Mouse (Mus musculus): Measurements from ENCODE around the gene Pml.
"Not testable (repeated sequence)": the region's sequence is repeated elsewhere in the genome, so short reads cannot be mapped to it uniquely, and the experiment has no call there.

The Pml gene

GRCm38 (mm10) chr9:58272068-58272541 is 22.5 kb upstream of the Pml start:
- DNase-seq (ENCODE audit: low read depth, low spot score): peak; percentile 78

- DNase-seq (ENCODE audit: low read depth, low spot score): peak; percentile 81
Measured at GRCm38 (mm10) chr9:58271551-58271950, 22.0 kb upstream of the Pml start.

DNA sequence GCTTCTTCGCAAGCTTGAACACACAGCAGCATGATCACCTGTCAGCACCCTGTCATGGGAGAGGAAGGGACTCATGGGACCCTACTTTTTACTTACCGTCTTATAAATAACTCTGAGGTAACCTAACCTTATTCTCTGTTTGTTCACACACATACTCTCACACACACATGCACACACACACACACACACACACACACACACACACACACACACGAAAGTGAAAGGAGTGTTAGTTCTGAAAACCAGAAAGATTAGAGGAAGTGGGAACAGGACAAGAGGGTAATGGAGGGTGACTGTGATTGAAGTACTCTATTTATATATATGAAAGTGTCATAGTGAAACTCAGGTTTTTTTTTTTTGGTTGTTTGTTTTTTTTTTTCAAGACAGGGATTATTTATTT is 21.5 kb upstream of the Pml start:
- no peak for DNase-seq (ENCODE audit: low read depth, low spot score)

DNA sequence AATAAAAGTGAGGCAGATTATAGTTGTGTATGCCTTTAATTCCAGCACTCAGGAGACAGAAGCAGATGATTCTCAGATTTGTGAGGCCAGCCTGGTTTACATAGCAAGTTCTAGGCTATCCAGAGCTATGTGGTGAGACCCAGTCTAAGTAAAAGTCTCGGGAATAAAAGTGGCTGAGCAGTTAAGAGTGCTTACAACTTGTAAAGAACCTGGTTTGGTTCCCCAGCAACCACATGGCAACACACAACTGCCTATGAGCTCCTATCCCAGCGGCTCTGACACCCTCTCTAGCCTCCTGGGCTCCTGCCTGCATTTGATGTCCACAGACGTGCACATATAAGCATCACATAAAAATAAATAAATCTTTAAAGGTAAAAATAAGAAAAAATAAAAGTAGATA is 20.5 kb upstream of the Pml start:
- peak; percentile 74 for DNase-seq (ENCODE audit: low read depth, low spot score)

DNA sequence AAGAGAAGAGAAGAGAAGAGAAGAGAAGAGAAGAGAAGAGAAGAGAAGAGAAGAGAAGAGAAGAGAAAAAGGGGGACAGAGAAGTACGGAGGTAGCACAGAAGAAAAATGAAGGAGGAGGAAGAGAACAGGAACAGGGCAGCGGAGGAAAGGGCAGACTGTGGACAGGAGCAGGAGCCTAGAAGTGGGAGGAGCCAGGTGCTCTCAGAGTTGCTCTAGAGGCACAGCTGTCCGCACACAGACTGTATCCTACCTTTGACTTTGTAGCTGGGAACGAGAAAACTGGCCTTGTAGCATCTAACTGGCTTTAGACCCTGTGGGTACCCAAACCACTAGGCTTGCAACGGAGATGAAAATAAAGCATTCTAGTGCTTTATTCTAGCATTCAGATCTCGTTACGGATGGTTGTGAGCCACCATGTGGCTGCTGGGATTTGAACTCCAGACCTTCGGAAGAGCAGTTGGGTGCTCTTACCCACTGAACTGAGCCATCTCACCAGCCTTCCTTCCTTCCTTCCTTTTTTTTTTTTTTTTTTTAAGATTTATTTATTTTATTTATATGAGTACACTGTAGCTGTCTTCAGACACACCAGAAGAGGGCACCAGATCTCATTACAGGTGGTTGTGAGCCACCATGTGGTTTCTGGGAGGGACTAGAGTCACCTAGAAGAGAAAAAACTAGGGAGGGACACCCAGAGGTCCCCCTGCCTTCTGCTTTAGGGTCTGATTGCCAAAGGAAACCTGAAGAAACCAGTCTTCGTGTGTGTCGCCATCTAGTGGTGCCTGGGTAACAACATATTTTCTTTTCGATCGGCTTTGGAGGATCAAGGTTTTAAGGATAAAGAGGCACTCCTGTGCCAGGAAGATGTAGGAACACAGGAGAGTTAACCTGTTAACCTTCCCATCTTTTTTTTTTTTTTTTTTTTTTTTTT is 19.1 kb upstream of the Pml start:
- DNase-seq (ENCODE audit: low read depth, low spot score): peak; percentile 94

GRCm38 (mm10) chr9:58267046-58267445 is 17.5 kb upstream of the Pml start:
- no peak for DNase-seq (ENCODE audit: low read depth, low spot score)

- DNase-seq (ENCODE audit: low read depth, low spot score): no peak
Measured at GRCm38 (mm10) chr9:58266571-58267011, 17.0 kb upstream of the Pml start.

DNA sequence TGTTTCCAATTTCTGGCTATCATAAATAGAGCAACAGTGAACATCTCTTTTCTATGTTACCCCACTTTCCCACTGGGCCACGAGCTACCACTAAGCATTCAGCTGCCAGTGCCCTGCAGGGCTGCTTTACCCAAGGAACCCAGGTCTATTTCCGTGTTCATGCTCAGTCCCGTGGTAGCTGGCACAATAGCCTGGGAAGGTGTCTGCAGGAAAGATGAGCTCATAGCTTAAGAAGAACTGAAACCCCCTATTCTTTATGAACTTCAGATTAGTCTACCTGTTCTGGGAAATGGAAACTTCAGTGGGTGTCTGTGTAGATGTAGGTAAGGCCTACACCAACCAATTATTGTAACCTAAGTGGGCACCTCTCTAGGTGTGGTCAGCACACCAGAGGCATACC is 15.8 kb upstream of the Pml start:
- DNase-seq (ENCODE audit: low read depth, low spot score): no peak

DNA sequence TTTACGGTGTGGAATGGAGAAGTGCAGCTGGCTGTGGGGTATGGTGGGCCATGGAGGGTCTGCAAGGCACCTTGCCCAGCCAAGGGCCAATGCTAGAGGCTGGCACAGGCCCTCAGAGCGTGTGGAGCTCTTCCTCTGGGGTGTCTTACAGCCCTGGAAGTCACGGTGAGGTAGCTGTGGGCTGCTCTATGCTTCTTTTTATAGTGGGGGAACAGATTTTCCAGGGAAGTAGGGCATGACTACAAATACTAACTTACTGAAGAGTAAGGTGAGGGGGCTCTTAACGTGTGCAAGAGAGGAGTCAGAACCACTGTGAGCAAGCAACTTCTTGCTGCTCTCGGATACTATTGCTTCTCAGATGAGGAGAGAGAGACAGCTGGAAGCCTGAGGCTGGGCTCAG is 12.9 kb upstream of the Pml start:
- DNase-seq (ENCODE audit: low read depth, low spot score): no peak

GRCm38 (mm10) chr9:58255704-58256685 is 6.4 kb upstream of the Pml start:
- DNase-seq (ENCODE audit: low read depth, low spot score): no peak

DNA sequence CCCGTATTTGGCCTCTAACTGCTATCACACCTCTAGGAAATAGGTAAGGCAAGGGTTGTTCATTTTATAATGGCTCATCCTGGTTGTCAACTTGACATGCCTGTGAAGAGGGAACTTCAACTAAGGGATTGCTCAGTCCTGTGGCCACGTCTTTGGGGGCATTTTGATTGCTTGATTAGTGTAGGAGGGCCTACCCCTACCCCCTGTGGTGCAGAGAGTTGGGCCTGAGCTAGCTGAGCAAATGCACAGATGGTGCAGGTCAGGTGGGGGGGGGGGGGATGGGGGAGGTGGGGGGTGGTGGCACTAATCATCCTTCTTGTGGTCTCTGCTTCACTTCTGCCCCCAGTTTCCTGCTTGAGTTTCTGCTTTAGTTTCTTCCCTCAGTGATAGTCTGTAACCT is 5.5 kb upstream of the Pml start:
- peak; percentile 64 for DNase-seq (ENCODE audit: low read depth, low spot score)

DNA sequence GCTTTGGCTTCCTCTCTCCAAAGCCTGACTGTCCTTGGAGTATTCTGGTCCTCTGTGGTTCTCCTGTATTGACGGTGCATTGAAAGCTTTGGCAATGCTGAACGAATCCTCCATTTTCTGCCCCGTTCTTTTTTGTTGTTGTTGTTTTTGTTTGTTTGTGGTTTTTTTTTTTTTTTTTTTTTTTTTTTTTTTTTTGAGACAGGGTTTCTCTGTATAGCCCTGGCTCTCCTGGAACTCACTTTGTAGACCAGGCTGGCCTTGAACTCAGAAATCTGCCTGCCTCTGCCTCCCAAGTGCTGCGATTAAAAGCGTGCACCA is 4.2 kb upstream of the Pml start:
- DNase-seq (ENCODE audit: low read depth, low spot score): not testable (repeated sequence)

GRCm38 (mm10) chr9:58253033-58253804 is 3.6 kb upstream of the Pml start, which contains the start of gene Stoml1:
TSS of gene Stoml1 (plus strand) at chr9:58253164.
- peak; percentile 98 for DNase-seq (ENCODE audit: low read depth, low spot score)

DNA sequence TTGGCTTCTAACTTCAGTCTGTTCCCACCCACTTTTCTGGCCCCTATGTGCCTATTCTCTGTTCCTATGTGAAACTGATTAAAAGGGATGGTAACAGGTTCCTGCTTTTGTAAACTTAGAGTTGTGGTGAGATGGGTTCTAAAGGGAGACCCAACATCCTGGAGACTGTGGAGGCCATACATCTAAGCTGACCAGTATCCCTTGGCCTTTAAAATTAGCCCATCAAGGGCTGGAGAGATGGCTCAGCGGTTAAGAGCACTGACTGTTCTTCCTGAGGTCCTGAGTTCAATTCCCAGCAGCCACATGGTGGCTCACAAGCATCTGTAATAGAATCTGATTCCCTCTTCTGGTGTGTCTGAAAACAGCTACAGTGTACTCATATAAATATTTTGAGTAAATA is 1.1 kb upstream of the Pml start:
- not testable (repeated sequence) for DNase-seq (ENCODE audit: low read depth, low spot score)

DNA sequence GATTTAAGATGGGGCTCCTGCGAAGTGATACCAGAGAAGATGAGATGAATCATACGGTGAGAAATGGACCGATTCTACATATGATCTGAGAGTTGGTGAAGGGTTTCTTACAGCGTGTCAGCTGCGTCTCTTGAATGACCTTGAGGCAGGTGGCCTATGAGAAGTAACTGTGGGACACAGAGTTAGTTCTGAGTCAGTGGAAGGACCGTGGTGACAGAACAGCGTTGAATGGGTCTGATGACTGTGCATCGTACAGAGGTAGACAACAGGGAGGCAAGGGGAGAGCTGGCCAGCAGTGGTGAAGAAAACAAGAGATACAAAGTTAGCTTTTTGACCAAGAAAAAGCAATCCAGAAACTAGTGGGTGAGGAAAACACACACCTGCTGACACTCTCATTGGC is 736 bp upstream of the Pml start:
- no peak for DNase-seq (ENCODE audit: low read depth, low spot score)

DNA sequence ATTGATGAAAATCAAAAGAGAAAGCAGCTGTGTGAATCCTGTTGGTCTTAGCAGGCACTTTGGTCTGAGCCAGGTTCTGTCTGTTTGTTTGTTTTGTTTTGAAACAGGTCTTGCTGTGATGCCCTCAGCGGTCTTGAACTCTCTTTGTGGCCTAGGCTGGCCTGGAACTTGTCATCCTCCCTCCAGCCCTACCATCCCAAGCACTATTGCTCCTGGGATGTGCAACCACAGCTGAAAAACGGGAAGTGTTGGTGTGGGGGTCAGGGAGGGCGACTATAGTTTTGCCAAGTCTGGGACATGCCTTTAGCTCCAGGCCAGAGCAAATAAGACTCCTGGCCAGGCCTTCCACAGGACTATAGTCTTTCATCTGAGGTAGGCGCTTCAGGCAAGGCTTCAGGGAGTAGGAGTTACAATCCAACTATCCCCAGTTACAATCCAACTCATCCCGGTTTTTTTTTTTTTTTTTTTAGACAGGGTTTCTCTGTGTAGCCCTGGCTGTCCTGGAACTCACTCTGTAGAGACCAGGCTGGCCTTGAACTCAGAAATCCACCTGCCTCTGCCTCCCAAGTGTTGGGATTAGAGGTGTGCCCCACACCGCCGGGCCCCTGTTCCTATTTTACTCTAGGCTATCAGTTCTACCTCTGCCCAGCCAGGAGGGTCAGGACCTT is 706 bp downstream of the Pml start:
- DNase-seq (ENCODE audit: low read depth, low spot score): no peak

DNA sequence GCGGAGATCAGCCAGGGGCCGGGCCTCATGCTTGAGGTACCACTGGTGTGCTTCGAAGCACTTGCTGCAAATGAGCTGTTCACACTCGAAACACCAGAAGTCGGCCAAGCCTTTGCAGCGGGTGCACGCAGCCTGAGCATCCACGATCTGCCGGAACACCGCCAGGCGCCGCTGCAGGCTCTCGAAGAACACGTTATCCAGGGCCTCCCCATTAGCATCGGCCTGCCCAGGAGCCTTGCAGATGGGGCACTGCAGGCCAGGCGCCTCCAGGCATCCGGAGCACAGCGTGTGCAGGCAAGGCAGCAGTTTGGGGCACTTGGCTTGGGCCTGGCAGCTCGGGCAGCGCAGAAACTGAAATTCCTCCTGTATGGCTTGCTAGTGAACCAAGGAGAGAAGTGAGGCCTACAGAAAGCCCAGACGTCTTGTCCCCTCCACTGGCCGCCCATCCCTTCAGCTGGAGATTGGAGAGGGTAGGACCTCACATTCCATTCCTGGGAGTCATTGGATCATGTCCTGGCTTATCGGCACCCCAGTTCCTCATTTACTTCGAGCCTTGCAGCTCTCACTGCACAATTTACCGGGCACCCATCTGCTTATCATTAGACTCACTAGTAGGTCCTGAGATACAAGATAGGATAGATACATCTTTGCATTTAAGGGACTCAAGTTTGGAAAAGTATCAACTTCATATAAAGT is 2.4 kb downstream of the Pml start:
- peak; percentile 87 for DNase-seq (ENCODE audit: low read depth, low spot score)

- peak; percentile 53 for DNase-seq (ENCODE audit: low read depth, low spot score)
Measured at GRCm38 (mm10) chr9:58246083-58246591, 3.4 kb downstream of the Pml start.

DNA sequence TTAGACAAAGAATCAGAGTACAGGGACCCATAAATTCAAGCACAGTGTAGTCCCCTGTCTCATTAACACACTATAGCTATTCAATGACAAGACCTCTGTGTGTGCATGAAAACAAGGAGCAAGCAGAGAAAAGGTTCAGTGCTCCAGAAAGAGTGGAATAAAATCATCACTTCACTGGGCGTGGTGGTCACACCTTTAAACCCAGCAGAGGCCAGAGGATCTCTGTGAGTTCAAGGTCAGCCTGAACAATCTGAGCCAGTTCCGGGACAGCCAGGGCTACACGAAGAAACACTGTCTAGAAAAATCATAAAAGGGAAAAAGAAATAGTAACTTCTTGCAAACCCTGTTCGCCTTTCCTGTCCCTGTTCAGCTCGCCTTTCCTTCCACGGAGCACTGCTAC is 5.9 kb downstream of the Pml start:
- peak; percentile 76 for DNase-seq (ENCODE audit: low read depth, low spot score)

- no peak for DNase-seq (ENCODE audit: low read depth, low spot score)
Measured at GRCm38 (mm10) chr9:58242696-58243095, 6.9 kb downstream of the Pml start.
